Mouse (Mus musculus): ENCODE results near the gene Carhsp1.

DNA sequence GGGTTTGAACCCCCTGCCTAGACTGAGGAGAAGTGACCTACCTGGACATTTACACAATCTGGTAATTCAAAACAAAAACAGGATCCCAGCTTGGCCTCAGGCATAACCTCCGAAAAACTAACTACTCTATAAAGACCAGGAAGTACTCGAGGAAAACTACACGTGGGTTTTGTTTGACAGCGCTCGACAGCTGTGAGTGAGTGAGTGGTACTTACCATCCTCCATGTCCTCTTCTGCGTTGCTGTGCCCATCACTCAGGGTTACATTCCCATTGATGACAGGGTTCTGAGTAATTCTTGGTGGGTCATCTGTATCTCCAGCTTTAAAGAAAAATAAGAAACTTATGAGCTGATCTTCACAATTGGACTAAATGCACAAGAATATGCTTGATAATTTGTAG is 44.3 kb upstream of the Carhsp1 start:
- TF ChIP-seq TCF12 (IDR thresholded peaks at IDR 0.05; ENCODE audit: insufficient read depth, poor library complexity, severe bottlenecking) (no peak), POLR2A (IDR thresholded peaks at IDR 0.05; ENCODE audit: insufficient read length, low read depth) (no peak), MAX (IDR thresholded peaks at IDR 0.05; ENCODE audit: low read depth) (no peak), MYOG (IDR thresholded peaks at IDR 0.05; ENCODE audit: control insufficient read depth in 1 of 3, insufficient read depth in 1 of 3, insufficient read length in 2 of 3, low read depth in 2 of 3) (no peak)
